Mouse (Mus musculus) ovary, postnatal 10 days (tissue): ENCODE measurements at regions not wholly inside any gene's neighbourhood (a gene's known extent, or its start where the extent isn't known, plus 50 kb on each side); places are given as distances from the start of the nearest gene placed in this dataset.
"Not testable (repeated sequence)": the region's sequence is repeated elsewhere in the genome, so short reads cannot be mapped to it uniquely, and the experiment has no call there.

Source experiments
- DNase-seq: peaks from one replicate; pipeline ENCODE4 v3.0.0; 2022; ENCODE audit warnings: low spot score

DNA sequence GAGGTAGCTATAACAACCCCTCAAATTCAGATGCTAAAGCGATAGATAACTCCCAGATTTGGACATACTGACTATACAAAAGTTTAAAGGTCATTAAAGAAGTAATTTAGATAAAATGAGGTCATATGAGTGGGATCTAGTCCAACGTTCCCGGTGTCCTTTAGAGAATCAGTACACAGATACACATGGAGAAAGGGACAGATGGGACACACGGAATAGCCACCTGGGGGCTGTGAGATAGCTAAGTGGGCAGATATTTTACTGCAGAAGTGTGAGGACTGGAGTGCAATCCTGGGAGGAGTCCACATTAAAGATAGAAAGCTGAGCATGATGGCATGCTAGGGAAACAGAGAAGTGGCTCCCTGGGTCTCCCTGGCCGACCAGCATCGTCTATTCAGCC is 164.1 kb upstream of the Castor2 start:
- no peak for DNase-seq

DNA sequence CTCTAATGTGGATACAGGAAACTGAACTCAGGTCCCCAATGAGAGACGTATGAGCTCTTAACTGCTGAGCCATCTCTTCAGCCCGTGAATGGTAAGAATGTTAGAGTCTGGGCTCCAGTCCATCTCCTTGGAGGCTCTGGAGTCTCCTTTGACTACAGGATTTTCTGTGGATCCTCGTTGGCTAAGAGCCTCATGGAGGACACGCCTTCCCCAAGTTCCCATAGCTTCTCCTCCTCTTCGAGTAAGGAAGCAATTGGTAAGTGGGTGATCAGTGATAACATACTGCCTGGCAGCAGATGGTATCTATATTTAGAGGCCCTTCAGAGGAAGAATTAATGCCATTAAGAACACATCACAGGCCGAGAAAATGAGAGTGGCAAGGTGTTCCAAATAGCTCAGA is 164.5 kb upstream of the Castor2 start:
- DNase-seq = no peak

DNA sequence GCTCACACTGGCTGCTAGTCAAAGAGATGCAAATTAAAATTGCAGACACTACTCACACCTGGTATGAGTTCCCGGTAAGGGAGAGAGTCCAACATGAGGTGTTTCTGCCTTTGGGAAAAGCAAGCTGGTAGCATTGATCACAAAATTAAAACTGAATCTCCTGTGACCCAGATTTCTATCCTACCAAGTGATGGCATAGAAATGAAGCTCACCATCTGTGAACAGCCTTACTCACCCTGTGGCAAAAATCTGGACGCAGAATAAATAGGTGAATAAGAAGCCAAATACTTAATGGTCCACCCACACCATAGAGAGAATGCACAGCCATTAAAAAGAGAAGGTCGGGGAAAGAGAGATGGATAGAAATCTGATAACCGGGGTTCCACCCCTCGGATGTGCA is 169.4 kb upstream of the Castor2 start:
- DNase-seq = no peak

DNA sequence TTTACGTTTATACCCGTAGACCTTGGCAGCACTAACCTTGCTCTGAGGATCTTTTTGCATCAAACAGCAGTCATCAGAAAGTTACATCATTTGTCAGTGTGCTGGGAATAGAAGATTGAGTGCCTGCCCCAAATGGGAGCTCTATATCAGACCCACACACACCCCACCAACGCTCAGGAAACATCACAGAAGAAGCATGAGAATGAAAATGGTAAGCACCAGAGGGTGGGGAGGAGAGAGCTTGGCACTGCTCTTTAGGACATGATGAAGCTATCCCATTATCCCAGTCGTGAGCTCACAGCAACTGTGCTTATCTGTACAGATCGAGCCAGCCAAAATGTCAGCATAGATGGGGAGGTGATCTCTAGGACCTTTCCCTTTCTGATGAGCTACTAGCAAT is 172.5 kb upstream of the Castor2 start:
- DNase-seq = no peak

DNA sequence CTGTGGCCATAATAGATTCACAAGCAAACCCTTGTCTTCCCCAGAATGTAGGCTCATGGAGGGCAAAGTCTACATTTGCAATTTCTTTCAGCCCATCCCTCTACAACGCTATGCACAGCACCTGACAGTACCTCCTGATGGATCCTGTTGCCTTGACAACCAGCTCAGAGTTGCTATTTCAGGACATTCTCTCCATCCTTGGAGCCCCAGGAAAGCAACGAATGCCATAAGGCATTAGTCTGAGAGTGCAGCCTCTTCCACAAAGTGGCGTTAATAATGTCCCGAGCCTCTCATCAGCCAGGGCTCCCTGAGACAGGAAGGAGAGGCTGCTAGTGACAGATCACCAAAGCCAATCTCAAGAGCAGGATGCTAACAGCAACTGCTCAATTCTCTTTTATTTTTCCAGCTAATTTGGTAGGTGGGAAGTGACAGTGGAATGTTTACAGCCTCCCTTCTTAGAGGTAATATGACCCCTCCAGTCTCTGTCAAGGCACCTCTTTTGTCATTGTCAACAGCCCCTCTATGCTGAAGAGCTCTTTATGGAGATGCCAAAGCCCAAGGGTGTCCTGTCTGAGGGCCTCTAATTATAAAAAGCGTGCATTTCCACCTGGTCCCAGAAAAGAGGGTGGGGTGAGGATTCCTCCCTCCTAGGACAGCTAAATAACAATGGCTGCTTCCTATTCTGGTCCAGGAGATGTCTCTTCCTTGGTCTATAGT is 174.2 kb upstream of the Castor2 start:
- DNase-seq = no peak

DNA sequence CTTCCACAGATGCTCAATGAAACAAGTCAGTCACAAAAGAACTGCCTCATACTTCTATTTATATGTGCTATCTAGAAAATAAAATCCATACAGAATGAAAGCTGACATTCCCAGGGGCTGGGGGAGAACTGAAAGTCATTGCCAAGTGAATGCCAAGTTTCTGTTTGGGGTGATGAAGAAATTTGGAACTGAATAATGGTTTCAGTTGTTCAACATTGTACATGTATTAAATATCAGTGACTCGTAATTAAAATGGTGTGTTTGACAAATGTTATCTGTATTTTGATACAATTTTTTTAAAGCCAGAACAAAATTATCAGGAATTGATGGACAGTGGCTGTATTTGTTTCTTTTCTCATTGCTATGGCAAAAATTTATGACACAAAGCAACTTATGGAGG is 177.3 kb upstream of the Castor2 start:
- no peak for DNase-seq

DNA sequence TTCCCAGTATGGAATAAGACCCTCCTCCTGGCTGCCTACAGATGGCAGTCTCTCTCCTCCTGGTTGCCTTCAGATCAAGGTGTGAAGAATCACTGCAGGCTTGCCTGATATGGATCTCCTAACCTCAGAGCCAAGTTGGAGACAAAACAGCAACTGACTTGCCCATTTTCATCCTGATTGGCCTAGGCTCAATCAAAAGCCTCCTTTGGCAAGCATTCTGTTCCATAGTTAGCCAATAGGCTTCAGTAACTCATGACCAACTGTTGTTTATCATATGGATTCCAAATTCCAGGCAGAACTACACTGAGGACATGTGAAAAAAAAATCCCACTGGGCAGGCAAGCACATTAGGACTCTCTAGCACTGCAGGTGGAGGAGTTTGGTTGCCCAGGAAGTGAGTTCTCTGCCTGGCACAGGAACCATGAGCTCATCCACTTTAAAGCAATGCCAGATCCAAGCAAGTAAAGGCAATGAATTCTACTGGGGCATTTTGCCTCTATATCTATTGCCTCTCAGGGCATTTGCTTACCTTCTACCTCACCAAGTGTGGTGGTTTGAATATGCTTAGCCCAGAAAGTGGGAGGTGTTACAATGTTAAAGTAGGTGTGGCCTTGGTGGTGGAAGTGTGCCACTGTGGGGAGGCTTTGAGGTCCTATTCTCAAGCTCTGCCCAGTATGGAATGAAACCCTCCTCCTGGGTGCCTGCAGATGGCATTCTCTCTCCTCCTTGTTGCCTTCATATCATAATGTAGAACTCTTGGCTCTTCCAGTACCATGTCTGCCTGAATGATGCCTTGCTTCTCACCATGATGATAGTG is 183.6 kb upstream of the Castor2 start:
- DNase-seq = no peak

DNA sequence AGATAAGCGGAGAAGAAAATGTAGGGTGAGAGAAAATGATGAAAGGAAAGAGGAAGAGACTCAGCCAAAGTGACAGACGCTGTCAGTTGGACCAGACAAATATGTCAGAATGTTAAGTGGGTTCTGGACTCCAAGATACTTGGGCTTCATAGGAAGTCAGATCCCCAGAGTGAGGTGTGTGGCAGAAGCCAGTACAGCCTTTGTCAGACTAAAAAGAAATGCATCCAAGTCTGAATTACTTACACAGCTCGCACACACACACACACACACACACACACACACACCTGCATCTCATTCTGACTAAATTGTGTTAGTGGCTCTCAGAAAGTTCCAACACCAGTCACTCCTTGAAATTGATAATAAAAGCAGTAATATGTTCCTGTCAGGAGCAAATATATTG is 192.1 kb upstream of the Castor2 start:
- no peak for DNase-seq

DNA sequence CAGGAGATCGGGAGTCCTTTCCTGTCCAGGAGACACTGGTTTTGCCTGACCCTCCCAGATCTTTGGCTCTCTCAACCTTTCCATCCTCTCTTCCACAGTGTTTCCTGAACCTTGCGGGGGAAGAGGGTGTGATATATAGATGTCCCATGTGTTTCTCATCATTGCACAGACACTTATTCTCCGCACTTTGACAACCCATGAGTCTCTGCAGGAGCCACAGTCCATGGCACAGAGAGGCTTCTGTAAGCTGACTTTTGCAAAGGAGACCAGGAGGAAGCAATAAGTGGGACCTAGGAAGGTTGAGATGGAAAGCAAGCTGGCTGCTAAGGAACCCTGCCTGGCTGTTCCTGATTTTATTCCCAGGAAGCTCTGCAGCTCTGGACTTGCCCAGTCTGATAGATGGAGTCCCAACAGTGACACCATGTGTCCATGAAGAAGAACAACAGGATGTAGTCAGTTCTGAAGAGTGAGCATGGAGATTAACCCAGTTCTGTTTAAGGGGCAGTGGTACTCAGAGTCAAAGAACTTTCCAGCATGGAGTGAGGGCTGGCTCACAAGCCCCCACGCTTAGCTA is 201.4 kb upstream of the Castor2 start:
- DNase-seq = no peak

DNA sequence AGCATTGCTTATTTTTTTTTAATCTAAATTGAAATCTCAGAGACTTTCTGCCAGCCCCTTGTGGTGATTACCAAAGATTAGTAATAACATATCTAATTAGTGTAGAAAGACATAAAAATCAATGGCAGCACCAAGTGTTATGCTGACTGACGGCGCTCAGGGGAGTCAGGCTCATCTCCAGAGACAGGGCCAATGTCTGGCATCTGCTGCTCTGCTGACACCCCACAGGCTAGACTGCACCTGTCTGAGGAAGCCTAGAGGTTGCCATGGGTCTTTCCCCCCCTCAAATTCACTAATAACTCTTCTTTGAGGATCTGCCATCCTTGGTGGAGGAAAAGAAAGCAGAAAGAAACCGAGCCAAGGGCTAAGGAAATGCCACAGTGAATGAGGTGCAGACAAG is 208.8 kb upstream of the Castor2 start:
- no peak for DNase-seq

DNA sequence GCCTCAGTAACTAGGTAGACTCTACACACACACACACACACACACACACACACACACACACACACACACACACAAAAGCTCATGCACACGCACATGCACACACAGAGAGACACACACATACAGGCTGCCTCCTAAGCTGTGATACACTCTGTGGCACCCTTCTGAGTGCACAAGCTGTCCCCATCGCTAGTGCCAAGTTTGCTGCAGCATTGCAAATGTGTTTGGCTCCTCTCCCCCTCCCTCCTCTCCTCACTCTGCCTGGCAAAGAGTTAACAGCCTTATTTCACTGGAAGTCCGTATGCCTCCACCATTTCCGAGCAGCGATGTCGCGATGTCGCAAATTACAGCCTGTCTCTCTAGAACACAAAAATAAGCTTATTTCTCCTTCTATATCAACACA is 209.7 kb upstream of the Castor2 start:
- DNase-seq = no peak

DNA sequence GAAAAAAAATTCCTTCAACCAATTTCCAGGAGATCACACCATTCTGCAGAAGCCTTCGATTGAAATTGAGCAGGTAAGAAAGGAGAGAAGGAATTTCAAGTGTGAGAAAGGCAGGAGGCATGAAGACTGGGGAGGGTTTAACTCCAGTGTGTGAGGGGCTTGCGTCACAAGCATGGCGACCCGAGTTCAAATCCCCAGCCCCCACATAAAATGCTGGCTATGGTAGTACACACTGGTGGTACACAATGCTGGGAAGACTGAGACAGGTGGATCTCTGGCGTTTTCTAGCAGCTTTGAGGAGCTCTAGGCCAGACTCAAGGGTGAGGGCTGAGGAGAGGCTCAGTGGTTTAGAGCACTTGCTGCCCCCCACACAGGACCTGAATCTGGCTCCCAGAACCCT is 214.0 kb upstream of the Castor2 start:
- DNase-seq = no peak

DNA sequence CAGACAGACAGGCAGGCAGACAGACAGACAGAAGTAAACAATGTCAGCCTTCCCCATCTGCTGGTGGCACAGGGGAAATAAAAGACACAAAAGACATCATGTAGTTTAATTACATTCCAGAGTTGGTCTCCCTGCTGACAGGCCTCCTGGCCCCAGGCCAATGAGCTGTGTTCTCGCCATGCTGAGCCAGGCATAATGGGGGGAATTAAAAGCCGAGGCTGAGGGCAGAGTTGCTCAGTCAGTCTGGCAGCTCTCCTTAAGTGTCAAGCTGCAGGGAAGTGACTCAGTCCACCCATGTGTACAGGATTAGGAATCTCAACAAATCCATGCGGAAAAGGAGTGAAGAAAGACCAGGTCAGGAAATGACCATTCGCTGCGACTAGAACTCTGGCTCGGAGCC is 214.5 kb upstream of the Castor2 start:
- DNase-seq = no peak

DNA sequence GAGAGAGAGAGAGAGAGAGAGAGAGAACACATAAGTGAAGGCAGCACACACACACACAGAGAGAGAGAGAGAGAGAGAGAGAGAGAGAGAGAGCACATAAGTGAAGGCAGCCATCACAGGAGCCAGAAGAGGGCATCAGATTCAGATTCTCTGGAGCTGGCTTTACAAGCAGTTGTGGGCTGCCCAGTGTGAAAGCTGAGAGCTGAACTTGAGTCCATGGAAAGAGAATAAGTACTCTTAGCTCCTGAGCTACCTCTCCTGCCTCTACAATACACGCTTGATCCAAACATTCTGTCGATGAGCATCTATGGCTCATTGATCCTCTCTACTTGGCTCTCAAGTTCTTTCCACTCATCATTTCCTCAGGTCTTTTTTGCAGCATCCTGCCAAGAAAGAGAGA is 214.9 kb upstream of the Castor2 start:
- DNase-seq = no peak

DNA sequence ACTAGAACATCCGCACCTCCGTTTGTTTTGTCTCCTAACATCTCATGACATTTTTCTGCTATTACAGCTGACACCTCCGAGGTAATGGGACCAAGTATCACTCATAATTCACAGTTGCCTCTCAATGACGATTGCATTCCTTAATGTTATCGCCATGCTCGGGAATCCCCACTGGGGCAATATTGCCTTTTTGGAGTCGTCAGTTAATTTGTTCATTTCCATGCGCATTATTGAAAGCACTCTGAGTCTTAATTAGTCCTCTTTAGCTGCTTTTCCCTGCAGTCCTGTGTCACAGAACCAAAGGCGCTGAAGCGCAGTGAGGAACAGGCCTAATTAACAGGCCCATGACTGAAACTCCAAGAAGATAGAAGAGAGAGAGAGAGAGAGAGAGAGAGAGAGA is 255.0 kb upstream of the Castor2 start:
- no peak for DNase-seq

DNA sequence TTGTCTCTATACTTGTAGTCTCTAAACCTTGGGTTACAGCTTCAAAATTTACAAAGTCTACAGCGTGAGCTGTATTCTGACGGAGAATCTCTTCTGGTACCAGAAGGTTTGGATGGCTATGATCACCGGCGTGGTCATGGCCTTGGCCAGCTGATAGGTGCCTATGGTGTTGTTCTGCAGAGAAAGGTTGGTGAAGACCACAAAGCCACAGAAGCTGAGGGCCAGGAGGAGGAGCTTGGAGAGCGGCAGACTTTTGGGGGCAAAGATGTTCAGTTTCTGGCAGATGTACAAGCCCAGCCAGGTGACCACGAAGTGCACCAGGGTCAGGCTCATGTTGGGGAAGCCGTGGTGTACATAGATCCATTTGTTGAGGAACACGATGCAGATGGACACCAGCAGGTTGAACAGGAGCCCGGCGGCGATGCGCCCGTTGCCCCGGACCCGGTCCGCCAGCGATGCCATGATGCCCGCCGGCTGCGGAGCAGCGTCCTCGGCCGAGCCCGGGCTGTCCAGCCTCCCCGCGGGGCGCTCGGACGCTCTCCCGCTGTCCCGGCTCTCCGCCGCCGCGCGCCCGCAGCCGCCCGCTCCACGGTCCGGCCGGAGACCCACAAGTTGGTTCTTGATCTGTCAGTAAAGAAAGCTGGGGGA is 257.3 kb upstream of the Castor2 start:
- DNase-seq = not testable (repeated sequence)

DNA sequence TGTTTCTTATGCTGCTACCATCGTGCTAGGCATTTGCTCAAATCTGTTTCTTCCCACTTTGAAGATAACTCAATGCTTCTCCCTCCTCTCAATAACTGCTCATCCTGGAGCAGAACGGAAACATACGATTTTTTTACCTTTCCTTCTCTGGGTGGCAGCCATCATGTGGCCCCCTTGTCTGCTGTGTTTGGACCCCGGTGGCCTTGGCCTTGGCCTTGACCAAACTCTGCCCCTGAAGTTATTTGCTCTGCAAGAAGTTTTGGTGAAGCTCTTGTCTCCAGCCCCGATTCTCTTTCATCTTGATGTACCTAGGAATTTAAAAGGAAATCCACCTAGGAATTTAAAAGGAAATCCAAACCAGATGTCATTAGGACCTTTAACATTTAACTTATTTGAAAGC is 261.2 kb upstream of the Castor2 start:
- DNase-seq = no peak

DNA sequence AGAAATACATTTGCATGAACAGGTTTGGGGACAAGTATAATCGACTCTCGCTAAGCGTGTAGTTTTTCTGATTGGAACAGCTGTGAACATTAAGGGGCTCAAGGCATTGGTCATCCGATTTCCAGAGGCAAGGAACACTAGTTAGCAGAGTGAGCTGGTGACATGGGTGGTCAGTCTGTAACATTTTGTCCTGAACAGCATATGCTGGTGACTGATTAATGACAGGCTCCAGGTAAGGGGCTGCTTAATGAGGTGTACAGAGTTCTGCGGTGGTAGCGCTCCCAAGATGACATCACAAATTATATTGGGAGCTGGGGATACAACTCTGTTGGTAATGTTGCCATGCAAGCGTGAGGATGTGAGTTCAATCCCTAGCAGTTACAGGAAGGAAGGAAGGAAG is 266.3 kb upstream of the Castor2 start:
- DNase-seq = no peak

DNA sequence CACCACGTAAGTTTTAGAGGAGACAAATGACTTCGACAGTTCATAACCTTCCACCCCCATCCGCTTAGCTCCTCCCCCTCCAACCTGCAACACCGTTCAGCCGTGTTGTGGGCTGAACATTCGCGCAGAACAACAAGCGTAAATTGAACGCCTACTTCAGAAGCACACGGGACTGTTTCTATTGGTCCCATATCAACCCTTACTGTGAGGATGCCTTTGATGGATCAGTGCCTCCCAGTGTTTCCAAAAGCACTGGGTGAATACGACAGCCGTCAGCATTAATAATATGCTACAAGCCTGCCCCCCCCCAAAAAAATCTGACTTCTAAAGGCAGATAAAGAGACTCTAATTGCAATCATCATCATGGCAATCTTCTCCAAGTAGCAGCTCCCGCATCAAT is 271.3 kb upstream of the Castor2 start:
- DNase-seq = no peak

DNA sequence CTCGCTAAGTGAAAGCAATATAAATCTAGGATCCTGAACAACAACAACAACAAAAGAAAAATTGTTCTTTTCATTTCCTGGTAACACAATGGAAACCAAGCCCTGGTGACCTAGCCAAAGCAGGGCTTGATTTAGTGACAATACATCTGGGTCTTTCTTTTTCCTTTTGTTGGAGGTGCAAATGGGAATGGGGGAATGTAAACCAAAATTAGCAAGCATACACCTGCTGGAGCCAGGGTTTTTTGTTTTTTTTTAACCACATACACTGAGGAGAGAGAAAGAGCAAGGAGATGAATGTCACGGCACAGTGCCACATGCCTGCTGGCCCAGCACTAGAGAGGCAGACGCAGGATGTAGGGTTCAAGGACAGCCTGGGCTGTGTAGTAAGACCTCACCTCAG is 275.6 kb upstream of the Castor2 start:
- DNase-seq = no peak

DNA sequence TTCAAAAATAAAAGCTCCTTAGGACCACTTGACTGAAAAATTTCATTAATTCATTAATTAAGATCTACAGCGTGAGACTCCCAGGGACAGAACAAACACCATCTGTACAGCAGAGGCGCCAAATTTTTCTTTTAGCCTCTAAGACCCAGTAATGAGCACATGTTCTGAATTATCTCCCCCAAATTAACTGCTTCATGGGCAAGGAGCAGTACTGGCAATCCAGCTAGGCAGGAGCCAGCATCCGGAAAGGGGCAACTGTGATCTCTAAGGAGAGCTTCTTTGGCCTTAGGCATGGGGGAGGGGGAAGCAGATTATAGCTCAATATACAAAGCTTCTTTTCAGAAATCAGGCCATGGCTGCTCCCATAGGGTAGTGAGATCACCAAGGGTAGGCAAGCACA is 278.2 kb upstream of the Castor2 start:
- no peak for DNase-seq

DNA sequence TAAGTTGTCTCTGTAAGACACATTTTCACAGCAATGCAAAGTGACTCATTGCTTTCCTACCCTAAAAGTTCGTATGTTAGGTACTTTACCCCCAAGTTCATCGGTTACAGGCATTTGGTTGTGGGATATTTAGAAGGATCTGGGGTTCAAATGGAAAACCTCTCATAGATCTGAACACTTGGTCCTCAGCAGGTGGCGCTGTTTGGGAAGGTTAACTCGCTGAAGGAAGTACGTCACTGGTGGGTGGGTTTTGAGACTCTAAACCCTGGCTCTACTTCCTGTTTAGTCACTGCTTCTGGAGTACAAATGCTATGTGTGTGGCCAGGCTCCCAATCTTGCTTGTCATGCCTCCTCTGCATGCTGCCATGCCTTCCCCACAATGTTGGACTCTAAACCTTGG is 284.0 kb upstream of the Castor2 start:
- DNase-seq = no peak

DNA sequence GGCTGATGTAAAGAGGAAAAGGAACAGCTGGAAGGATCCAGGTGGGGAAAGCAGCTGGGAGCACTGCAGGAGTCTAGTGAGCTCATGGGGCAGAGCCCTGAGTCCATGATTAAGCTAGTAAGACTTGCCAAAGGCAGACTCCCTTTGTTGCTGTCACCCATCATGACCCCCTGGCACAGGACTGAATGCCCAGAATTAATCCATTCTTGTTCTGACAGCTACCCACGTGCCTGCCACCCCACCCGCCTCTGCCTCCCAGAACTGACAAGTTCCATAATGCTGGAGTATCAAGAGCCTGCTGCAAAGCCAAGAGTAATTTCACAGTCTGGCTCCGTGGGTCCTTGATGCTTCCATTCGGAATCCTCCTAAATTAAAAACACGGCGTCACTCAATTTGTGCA is 285.1 kb upstream of the Castor2 start:
- DNase-seq = no peak
